Mouse (Mus musculus) hindbrain, embryonic 16.5 days (tissue): ENCODE results near the gene Prss34. TPM values are rescaled to one million over a fixed set of nuclear protein-coding genes. Genes with fewer than 3 reads are reported as not detected.

Experiments used
- ATAC-seq: fragments of 200-750 bp; cut with Nextera tagmentation; 2 replicates; pipeline ENCODE4 v1.8.0; 2017; ENCODE audit warnings: moderate TSS enrichment, moderate library complexity
- H3K27ac ChIP-seq: fragments of 300-500 bp; sonication (generic); 2 replicates; pipeline ENCODE4 v1.5.1; 2014; ENCODE audit warnings: low read depth, mild to moderate bottlenecking, control low read depth, low read length, moderate library complexity
- H3K27me3 ChIP-seq: fragments of 300-500 bp; sonication (generic); replicated peaks from 2 replicates; pipeline ENCODE4 v1.6.1; 2014; ENCODE audit warnings: low read length; ENCODE audit not compliant: control insufficient read depth, insufficient read depth
- H3K36me3 ChIP-seq: fragments of 300-500 bp; sonication (generic); 2 replicates; pipeline ENCODE4 v1.6.1; 2014; ENCODE audit warnings: mild to moderate bottlenecking, low read length, moderate library complexity, mixed read lengths; ENCODE audit not compliant: control insufficient read depth, insufficient read depth
- H3K4me1 ChIP-seq: fragments of 300-500 bp; sonication (generic); 2 replicates; pipeline ENCODE4 v1.6.1; 2014; ENCODE audit warnings: low read depth, low read length; ENCODE audit not compliant: control insufficient read depth, insufficient read depth
- H3K4me2 ChIP-seq: fragments of 300-500 bp; sonication (generic); 2 replicates; pipeline ENCODE4 v1.6.1; 2014; ENCODE audit warnings: mild to moderate bottlenecking, low read length, control low read depth, moderate library complexity
- H3K4me3 ChIP-seq: fragments of 300-500 bp; sonication (generic); 2 replicates; pipeline ENCODE4 v1.5.1; 2014; ENCODE audit warnings: mild to moderate bottlenecking, low read length, control low read depth, moderate library complexity
- H3K9ac ChIP-seq: fragments of 300-500 bp; sonication (generic); 2 replicates; pipeline ENCODE4 v1.6.1; 2014; ENCODE audit warnings: low read depth, mild to moderate bottlenecking, control low read depth, low read length, moderate library complexity
- H3K9me3 ChIP-seq: fragments of 300-500 bp; sonication (generic); 2 replicates; pipeline ENCODE4 v1.6.1; 2014; ENCODE audit warnings: mild to moderate bottlenecking, low read length, moderate library complexity; ENCODE audit not compliant: control insufficient read depth
- WGBS: fragments of 180-500 bp; shearing (Covaris S2); extraction: QIAGEN DNeasy Blood & Tissue Kit; methylation state at CpG from one replicate; pipeline ENCODE4 v1.1.7; 2014; 5-methylcytosine and 5-hydroxymethylcytosine counted together
- polyA plus RNA-seq: library from polyadenylated mRNA; unstranded; fragments of >200 nt; fragmentation: Nextera tagmentation; extraction: Ambion mirVana; gene quantifications from 2 replicates; pipeline ENCODE4 v1.2.1, GENCODE M21; 2015

Prss34 gene
- polyA plus RNA-seq, 1 experiment from 2014 or later: not detected

- Histone ChIP-seq H3K36me3 (peaks cover 13% of the 10 kb centered on the region), H3K27ac (peak overlapping the region; percentile 99), H3K4me1 (peaks cover 33% of the 10 kb centered on the region), H3K4me3 (peak overlapping the region; percentile 89), H3K9ac (peak overlapping the region; percentile 98), H3K4me2 (peak overlapping the region; percentile 97), H3K27me3 (no peaks in the 10 kb centered on the region), H3K9me3 (no peaks in the 10 kb centered on the region)
- 1% methylated on average over 10 of the region's 10 CpGs for WGBS
- no peak for ATAC-seq
Measured at GRCm38 (mm10) chr17:25272326-25272725, 25.9 kb upstream of the Prss34 start.

GRCm38 (mm10) chr17:25272951-25273705 lies 25.1 kb upstream of the Prss34 start:
- H3K4me1 ChIP-seq: peaks cover 33% of the 10 kb centered on the region
- no peaks in the 10 kb centered on the region for H3K9me3 ChIP-seq
- no peaks in the 10 kb centered on the region for H3K27me3 ChIP-seq
- peak; percentile 92 for ATAC-seq
- peak overlapping the region; percentile 89 for H3K4me3 ChIP-seq
- peak overlapping the region; percentile 97 for H3K4me2 ChIP-seq
- WGBS: under 1% methylated on average over 64 of the region's 92 CpGs
- peaks cover 6% of the 10 kb centered on the region for H3K36me3 ChIP-seq
- peak overlapping the region; percentile 99 for H3K27ac ChIP-seq
- H3K9ac ChIP-seq: peak overlapping the region; percentile 98

- WGBS: under 1% methylated on average over 39 of the region's 45 CpGs
- ATAC-seq: peak; percentile 86
Measured at GRCm38 (mm10) chr17:25273706-25274501, 24.3 kb upstream of the Prss34 start.

GRCm38 (mm10) chr17:25274571-25275346 lies 23.4 kb upstream of the Prss34 start, which contains the start of gene Ube2i:
TSS of gene Ube2i (minus strand) at chr17:25274622.
- Histone ChIP-seq H3K4me1 (peaks cover 29% of the 10 kb centered on the region), H3K4me3 (peak within 1 kb of the TSS; percentile 89), H3K27me3 (no peaks in the 10 kb centered on the region), H3K27ac (peak within 1 kb of the TSS; percentile 99), H3K9me3 (no peaks in the 10 kb centered on the region), H3K36me3 (no peaks in the 10 kb centered on the region), H3K9ac (peak within 1 kb of the TSS; percentile 98), H3K4me2 (peak within 1 kb of the TSS; percentile 50)
- ATAC-seq: no peak
- 79% methylated on average over 9 of the region's 9 CpGs for WGBS

More at GRCm38 (mm10) chr17:25273706-25274501, 24.3 kb upstream of the Prss34 start:
- H3K4me1 ChIP-seq: peaks cover 33% of the 10 kb centered on the region
- peak overlapping the region; percentile 50 for H3K4me2 ChIP-seq
- peak overlapping the region; percentile 99 for H3K27ac ChIP-seq
- H3K9ac ChIP-seq: peak overlapping the region; percentile 98
- H3K27me3 ChIP-seq: no peaks in the 10 kb centered on the region
- no peaks in the 10 kb centered on the region for H3K36me3 ChIP-seq
- H3K9me3 ChIP-seq: no peaks in the 10 kb centered on the region
- peak overlapping the region; percentile 89 for H3K4me3 ChIP-seq

- 98% methylated on average over 3 of the region's 3 CpGs for WGBS
- Histone ChIP-seq H3K9me3 (no peaks in the 10 kb centered on the region), H3K36me3 (no peaks in the 10 kb centered on the region), H3K4me1 (peaks cover 18% of the 10 kb centered on the region), H3K27me3 (no peaks in the 10 kb centered on the region), H3K4me2 (no peak overlapping the region), H3K27ac (no peak overlapping the region), H3K4me3 (no peak overlapping the region), H3K9ac (no peak overlapping the region)
- no peak for ATAC-seq
Measured at GRCm38 (mm10) chr17:25275833-25276232, 22.4 kb upstream of the Prss34 start.

GRCm38 (mm10) chr17:25282133-25282532 lies 16.1 kb upstream of the Prss34 start:
- ATAC-seq: no peak
- H3K9me3 ChIP-seq: no peaks in the 10 kb centered on the region
- no peaks in the 10 kb centered on the region for H3K36me3 ChIP-seq
- H3K27ac ChIP-seq: no peak overlapping the region
- H3K9ac ChIP-seq: no peak overlapping the region
- WGBS: 42% methylated on average over 11 of the region's 11 CpGs
- no peaks in the 10 kb centered on the region for H3K27me3 ChIP-seq
- no peak overlapping the region for H3K4me3 ChIP-seq
- H3K4me2 ChIP-seq: no peak overlapping the region
- no peaks in the 10 kb centered on the region for H3K4me1 ChIP-seq

- H3K9me3 ChIP-seq: no peaks in the 10 kb centered on the region
- H3K4me3 ChIP-seq: no peak overlapping the region
- H3K9ac ChIP-seq: no peak overlapping the region
- no peaks in the 10 kb centered on the region for H3K27me3 ChIP-seq
- no peak overlapping the region for H3K4me2 ChIP-seq
- no peak overlapping the region for H3K27ac ChIP-seq
- no peaks in the 10 kb centered on the region for H3K36me3 ChIP-seq
- 0 out of 2 replicates have a peak, but pooled peaks have one; percentile 34 for ATAC-seq
- no peaks in the 10 kb centered on the region for H3K4me1 ChIP-seq
- WGBS: 17% methylated on average over 3 of the region's 3 CpGs
Measured at GRCm38 (mm10) chr17:25285033-25285432, 13.2 kb upstream of the Prss34 start.

GRCm38 (mm10) chr17:25288842-25289241 lies 9.4 kb upstream of the Prss34 start:
- H3K27me3 ChIP-seq: no peaks in the 10 kb centered on the region
- H3K27ac ChIP-seq: no peak overlapping the region
- H3K4me2 ChIP-seq: no peak overlapping the region
- H3K9ac ChIP-seq: no peak overlapping the region
- H3K36me3 ChIP-seq: no peaks in the 10 kb centered on the region
- no peaks in the 10 kb centered on the region for H3K9me3 ChIP-seq
- whole genome bisulfite sequencing: 17% methylated on average over 4 of the region's 4 CpGs
- H3K4me1 ChIP-seq: no peaks in the 10 kb centered on the region
- no peak overlapping the region for H3K4me3 ChIP-seq
- no peak for ATAC-seq
